Mouse (Mus musculus): ENCODE measurements around the gene Pik3cd. TPM values are rescaled to one million over a fixed set of nuclear protein-coding genes. Genes with fewer than 3 reads are reported as not detected.
"Not testable (repeated sequence)": the region's sequence is repeated elsewhere in the genome, so short reads cannot be mapped to it uniquely, and the experiment has no call there.

Pik3cd gene
- total RNA-seq, 2 experiments from 2014 or later: 14.1 to 29.6 TPM

GRCm38 (mm10) chr4:149619988-149620387 lies 82.4 kb downstream of the Pik3cd start:
- ATAC-seq (replicated peaks; ENCODE audit: low FRiP score, low TSS enrichment, poor library complexity, severe bottlenecking): no peak

- ATAC-seq (replicated peaks; ENCODE audit: low FRiP score, low TSS enrichment, poor library complexity, severe bottlenecking): not testable (repeated sequence)
Observed at GRCm38 (mm10) chr4:149616999-149617398, 85.4 kb downstream of the Pik3cd start.

- no peak for ATAC-seq (replicated peaks; ENCODE audit: low FRiP score, low TSS enrichment, poor library complexity, severe bottlenecking)
Observed at GRCm38 (mm10) chr4:149614869-149615268, 87.5 kb downstream of the Pik3cd start.

- peak; percentile 55; the same call in 1 of the 2 replicates for ATAC-seq (replicated peaks; ENCODE audit: low FRiP score, low TSS enrichment, poor library complexity, severe bottlenecking)
Observed at GRCm38 (mm10) chr4:149613497-149613896, 88.9 kb downstream of the Pik3cd start.

- ATAC-seq (replicated peaks; ENCODE audit: low FRiP score, low TSS enrichment, poor library complexity, severe bottlenecking): no peak
Observed at GRCm38 (mm10) chr4:149611376-149612044, 90.9 kb downstream of the Pik3cd start.

GRCm38 (mm10) chr4:149609256-149610025 lies 92.9 kb downstream of the Pik3cd start:
- no peak for ATAC-seq (replicated peaks; ENCODE audit: low FRiP score, low TSS enrichment, poor library complexity, severe bottlenecking)

- ATAC-seq (replicated peaks; ENCODE audit: low FRiP score, low TSS enrichment, poor library complexity, severe bottlenecking): no peak
Observed at GRCm38 (mm10) chr4:149608309-149608638, 94.1 kb downstream of the Pik3cd start.

- peak; percentile 76 for ATAC-seq (replicated peaks; ENCODE audit: low FRiP score, low TSS enrichment, poor library complexity, severe bottlenecking)
Observed at GRCm38 (mm10) chr4:149607591-149608308, 94.6 kb downstream of the Pik3cd start.

- ATAC-seq (replicated peaks; ENCODE audit: low FRiP score, low TSS enrichment, poor library complexity, severe bottlenecking): peak; percentile 11; the same call in 1 of the 2 replicates
Observed at GRCm38 (mm10) chr4:149606766-149607358, 95.5 kb downstream of the Pik3cd start.

GRCm38 (mm10) chr4:149606056-149606455 lies 96.3 kb downstream of the Pik3cd start:
- no peak for ATAC-seq (replicated peaks; ENCODE audit: low FRiP score, low TSS enrichment, poor library complexity, severe bottlenecking)

- ATAC-seq (replicated peaks; ENCODE audit: low FRiP score, low TSS enrichment, poor library complexity, severe bottlenecking): no peak
Observed at GRCm38 (mm10) chr4:149604518-149604917, 97.9 kb downstream of the Pik3cd start.

- no peak for ATAC-seq (replicated peaks; ENCODE audit: low FRiP score, low TSS enrichment, poor library complexity, severe bottlenecking)
Observed at GRCm38 (mm10) chr4:149603860-149604259, 98.5 kb downstream of the Pik3cd start.

- ATAC-seq (replicated peaks; ENCODE audit: low FRiP score, low TSS enrichment, poor library complexity, severe bottlenecking): no peak
Observed at GRCm38 (mm10) chr4:149602236-149602635, 100.1 kb downstream of the Pik3cd start.

- no peak for ATAC-seq (replicated peaks; ENCODE audit: low FRiP score, low TSS enrichment, poor library complexity, severe bottlenecking)
Observed at GRCm38 (mm10) chr4:149601484-149601883, 100.9 kb downstream of the Pik3cd start.

GRCm38 (mm10) chr4:149600130-149600529 lies 102.2 kb downstream of the Pik3cd start:
- ATAC-seq (replicated peaks; ENCODE audit: low FRiP score, low TSS enrichment, poor library complexity, severe bottlenecking): no peak

GRCm38 (mm10) chr4:149599549-149599948 lies 102.8 kb downstream of the Pik3cd start:
- ATAC-seq (replicated peaks; ENCODE audit: low FRiP score, low TSS enrichment, poor library complexity, severe bottlenecking): no peak

Data from megakaryocyte-erythroid progenitor cell, adult 5-6 weeks (primary cell).